Mouse (Mus musculus) forebrain, embryonic 14.5 days (tissue): ENCODE data around the gene Slc25a42. TPM values are rescaled to one million over a fixed set of nuclear protein-coding genes. Genes with fewer than 3 reads are reported as not detected.

ENCODE experiments used
- polyA plus RNA-seq: library from polyadenylated mRNA; unstranded; fragments of >200 nt; fragmentation: Nextera tagmentation; extraction: Ambion mirVana; gene quantifications from 2 replicates; pipeline ENCODE4 v1.2.1, GENCODE M21; 2014

Slc25a42 gene
- polyA plus RNA-seq, 1 experiment from 2014 or later = 2.3 TPM

Other genes starting within 250 kb of the Slc25a42 start
- gene Gatad2a, start 215.9 kb downstream of the Slc25a42 start, polyA plus RNA-seq = 28.8 and 30.5 TPM in 2 replicates
- gene Mau2, start 169.6 kb downstream of the Slc25a42 start, polyA plus RNA-seq = 67.4 and 78.1 TPM in 2 replicates
- 43.5 and 45.5 TPM in 2 replicates for gene Sugp1, start 169.5 kb downstream of the Slc25a42 start, polyA plus RNA-seq
- gene Tm6sf2, start 139.4 kb downstream of the Slc25a42 start, polyA plus RNA-seq = 0.11 and 0.73 TPM in 2 replicates
- gene Hapln4, start 128.8 kb downstream of the Slc25a42 start, polyA plus RNA-seq = 0.19 and 0.28 TPM in 2 replicates
- gene Ncan, start 91.4 kb downstream of the Slc25a42 start, polyA plus RNA-seq = 75.4 and 94.1 TPM in 2 replicates
- gene Nr2c2ap, start 81.0 kb downstream of the Slc25a42 start, polyA plus RNA-seq = 41.4 and 46.0 TPM in 2 replicates
- 8.7 and 9.2 TPM in 2 replicates for gene Rfxank, start 73.2 kb downstream of the Slc25a42 start, polyA plus RNA-seq
- 66.2 and 76.7 TPM in 2 replicates for gene Borcs8, start 72.8 kb downstream of the Slc25a42 start, polyA plus RNA-seq
- gene Mef2b, start 72.6 kb downstream of the Slc25a42 start, polyA plus RNA-seq = 0.30 and 0.77 TPM in 2 replicates
- 36.7 and 40.8 TPM in 2 replicates for gene Tmem161a, start 39.9 kb downstream of the Slc25a42 start, polyA plus RNA-seq
- 55.6 and 71.5 TPM in 2 replicates for gene Sugp2, start 21.9 kb upstream of the Slc25a42 start, polyA plus RNA-seq
- gene Armc6, start 22.2 kb upstream of the Slc25a42 start, polyA plus RNA-seq = 79.2 and 96.7 TPM in 2 replicates
- 31.5 and 42.8 TPM in 2 replicates for gene Homer3, start 70.5 kb upstream of the Slc25a42 start, polyA plus RNA-seq
- 51.5 and 52.3 TPM in 2 replicates for gene Ddx49, start 90.2 kb upstream of the Slc25a42 start, polyA plus RNA-seq
- gene Cope, start 90.2 kb upstream of the Slc25a42 start, polyA plus RNA-seq = 305 and 332 TPM in 2 replicates
- gene Cers1, start 103.5 kb upstream of the Slc25a42 start, polyA plus RNA-seq = 20.8 and 27.6 TPM in 2 replicates
- 2.1 and 4.2 TPM in 2 replicates for gene Gdf1, start 117.5 kb upstream of the Slc25a42 start, polyA plus RNA-seq
- 11.8 and 14.0 TPM in 2 replicates for gene Upf1, start 141.0 kb upstream of the Slc25a42 start, polyA plus RNA-seq
- gene Comp, start 161.3 kb upstream of the Slc25a42 start, polyA plus RNA-seq = 0.48 TPM in 1 of 2 replicates, not detected in the other
- gene Crtc1, start 227.3 kb upstream of the Slc25a42 start, polyA plus RNA-seq = 23.9 and 30.7 TPM in 2 replicates